Mouse (Mus musculus) midbrain, embryonic 11.5 days (tissue): ENCODE results near the gene Limd1. TPM values are rescaled to one million over a fixed set of nuclear protein-coding genes. Genes with fewer than 3 reads are reported as not detected.

Experiments
- ATAC-seq: fragments of 200-750 bp; cut with Nextera tagmentation; 2 replicates; pipeline ENCODE4 v1.8.0; 2017; ENCODE audit warnings: moderate TSS enrichment, moderate library complexity; ENCODE audit not compliant: low FRiP score
- DNase-seq: peaks from one replicate; pipeline ENCODE4 v3.0.0; 2015; ENCODE audit warnings: low spot score; ENCODE audit errors: missing footprints
- H3K27ac ChIP-seq: fragments of 300-500 bp; sonication (generic); 2 replicates; pipeline ENCODE4 v1.5.1; 2014; ENCODE audit warnings: low read depth, low read length
- H3K27me3 ChIP-seq: fragments of 300-500 bp; sonication (generic); 2 replicates; pipeline ENCODE4 v1.6.1; 2014; ENCODE audit warnings: mild to moderate bottlenecking, low read length, moderate library complexity, mixed read lengths; ENCODE audit not compliant: control insufficient read depth, insufficient read depth
- H3K36me3 ChIP-seq: fragments of 300-500 bp; sonication (generic); 2 replicates; pipeline ENCODE4 v1.6.1; 2014; ENCODE audit warnings: mild to moderate bottlenecking, low read length, moderate library complexity, mixed read lengths; ENCODE audit not compliant: control insufficient read depth, insufficient read depth
- H3K4me1 ChIP-seq: fragments of 300-500 bp; sonication (generic); 2 replicates; pipeline ENCODE4 v1.6.1; 2014; ENCODE audit warnings: low read length; ENCODE audit not compliant: control insufficient read depth, insufficient read depth
- H3K4me2 ChIP-seq: fragments of 300-500 bp; sonication (generic); 2 replicates; pipeline ENCODE4 v1.6.1; 2014; ENCODE audit warnings: mild to moderate bottlenecking, moderate library complexity
- H3K4me3 ChIP-seq: fragments of 300-500 bp; sonication (generic); 2 replicates; pipeline ENCODE4 v1.5.1; 2014; ENCODE audit warnings: low read depth, low read length
- H3K9ac ChIP-seq: fragments of 300-500 bp; sonication (generic); 2 replicates; pipeline ENCODE4 v1.6.1; 2014; ENCODE audit warnings: low read length
- H3K9me3 ChIP-seq: fragments of 300-500 bp; sonication (generic); 2 replicates; pipeline ENCODE4 v1.6.1; 2016; ENCODE audit warnings: low read length; ENCODE audit not compliant: control insufficient read depth
- WGBS: fragments of 180-500 bp; shearing (Covaris S2); extraction: QIAGEN DNeasy Blood & Tissue Kit; methylation state at CpG from one replicate; pipeline ENCODE4 v1.1.7; 2014; 5-methylcytosine and 5-hydroxymethylcytosine counted together
- polyA plus RNA-seq: library from polyadenylated mRNA; unstranded; fragments of >200 nt; fragmentation: Nextera tagmentation; extraction: Ambion mirVana; gene quantifications from 2 replicates; pipeline ENCODE4 v1.2.1, GENCODE M21; 2014

Gene Limd1
- polyA plus RNA-seq, 1 experiment from 2014 or later, result 46.4 TPM

DNA sequence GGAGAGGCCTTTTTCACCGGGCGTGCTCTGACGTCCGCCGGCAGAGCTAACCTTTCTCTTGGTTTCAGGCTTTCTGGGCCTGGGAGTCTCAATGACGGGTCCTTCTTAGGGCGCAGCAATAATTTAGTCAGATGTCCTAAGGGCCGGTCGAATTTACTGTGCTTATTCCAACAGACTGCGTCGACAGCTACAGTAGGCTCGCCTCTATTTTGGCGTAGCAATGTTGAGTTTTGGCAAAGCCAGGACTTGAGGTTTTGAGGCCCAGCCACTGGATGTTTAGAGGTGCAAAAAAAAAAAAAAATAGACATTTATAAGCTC is 51.6 kb downstream of the Limd1 start:
- H3K9ac ChIP-seq, result peak overlapping the region; percentile 94
- no peak for ATAC-seq
- no peaks in the 10 kb centered on the region for H3K36me3 ChIP-seq
- H3K4me1 ChIP-seq, result peaks cover 18% of the 10 kb centered on the region
- peak overlapping the region; percentile 77 for H3K27ac ChIP-seq
- peak overlapping the region; percentile 69 for H3K4me2 ChIP-seq
- under 1% methylated on average over 13 of the region's 13 CpGs for WGBS
- H3K9me3 ChIP-seq, result no peaks in the 10 kb centered on the region
- no peaks in the 10 kb centered on the region for H3K27me3 ChIP-seq
- DNase-seq, result peak; percentile 95
- peak overlapping the region; percentile 93 for H3K4me3 ChIP-seq

DNA sequence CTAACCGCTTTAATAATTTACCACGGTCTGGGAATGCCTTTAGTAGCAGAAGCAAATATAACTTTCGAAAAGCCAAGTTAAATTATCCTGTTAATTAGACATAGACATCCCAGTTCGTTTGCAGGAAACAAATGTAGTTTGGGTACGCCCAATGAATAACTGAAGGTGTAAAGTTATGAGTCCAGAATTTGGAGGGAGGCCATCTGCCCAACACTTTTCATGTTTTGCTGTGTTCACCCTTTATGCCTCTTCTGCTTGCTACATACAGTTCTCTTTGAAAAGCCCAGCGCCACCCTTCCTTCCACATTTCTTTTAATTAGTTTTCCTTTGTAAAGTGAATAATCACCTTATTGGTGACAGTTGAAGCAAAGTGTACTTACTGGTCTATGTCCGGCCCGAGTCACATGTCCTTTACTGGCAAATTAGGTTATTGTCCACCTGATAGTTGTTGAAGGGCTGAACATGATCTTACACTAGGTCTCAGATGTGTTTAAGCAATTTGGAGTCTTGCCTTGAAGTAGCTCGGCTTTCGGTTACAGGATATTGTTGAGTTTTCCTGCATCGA is 52.1 kb downstream of the Limd1 start:
- Histone ChIP-seq H3K4me1 (peaks cover 18% of the 10 kb centered on the region), H3K4me3 (peak overlapping the region; percentile 93), H3K36me3 (no peaks in the 10 kb centered on the region), H3K9ac (peak overlapping the region; percentile 94), H3K4me2 (peak overlapping the region; percentile 69), H3K27ac (peak overlapping the region; percentile 77; the same call in 1 of the 2 replicates), H3K9me3 (no peaks in the 10 kb centered on the region), H3K27me3 (no peaks in the 10 kb centered on the region)
- ATAC-seq (no peak), DNase-seq (peak; percentile 64)
- WGBS, result 50% methylated on average over 11 of the region's 11 CpGs

DNA sequence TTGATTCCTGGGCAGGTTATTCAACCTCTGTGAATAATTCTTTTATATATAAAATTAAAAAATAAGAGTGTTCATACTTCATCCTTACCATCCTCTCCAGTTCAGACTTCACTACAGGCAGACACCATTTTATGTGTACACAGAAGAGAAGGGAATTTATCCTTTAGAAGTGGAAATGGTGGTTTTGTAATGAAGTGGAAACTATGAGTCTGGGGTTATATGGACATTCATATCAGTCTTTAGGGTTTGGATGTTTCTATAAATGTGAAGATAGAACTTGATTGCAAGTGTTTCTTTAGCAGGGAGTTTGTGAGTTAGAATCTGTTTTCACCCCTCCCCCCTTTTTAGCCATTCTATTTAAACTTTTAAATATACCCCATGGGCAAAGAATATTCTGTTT is 52.7 kb downstream of the Limd1 start:
- Histone ChIP-seq H3K27ac (no peak overlapping the region), H3K36me3 (no peaks in the 10 kb centered on the region), H3K9me3 (no peaks in the 10 kb centered on the region), H3K4me1 (peaks cover 18% of the 10 kb centered on the region), H3K27me3 (no peaks in the 10 kb centered on the region), H3K9ac (no peak overlapping the region), H3K4me3 (no peak overlapping the region), H3K4me2 (no peak overlapping the region; the same call in 1 of the 2 replicates)
- ATAC-seq, result no peak
- DNase-seq, result peak; percentile 61

DNA sequence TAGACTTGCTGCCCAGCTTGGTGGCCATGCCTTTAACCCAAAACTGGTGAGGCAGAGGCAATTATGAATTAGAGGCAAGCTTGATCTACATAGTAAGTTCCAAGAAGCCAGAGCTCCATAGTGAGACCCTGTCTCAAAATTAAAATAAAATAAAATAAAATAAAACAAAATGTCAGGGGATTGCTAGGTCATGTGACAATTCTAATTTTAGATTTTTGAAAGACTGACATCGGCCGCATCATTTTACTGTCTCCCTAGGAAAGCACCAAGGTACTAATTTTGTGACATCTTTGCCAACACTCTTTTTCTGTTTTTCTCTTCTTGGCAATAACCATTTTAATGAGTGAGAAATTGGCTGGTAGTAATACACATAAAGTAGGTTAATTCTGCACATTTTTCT is 58.1 kb downstream of the Limd1 start:
- ATAC-seq (no peak), DNase-seq (no peak)
- Histone ChIP-seq H3K9me3 (no peaks in the 10 kb centered on the region), H3K9ac (no peak overlapping the region), H3K4me1 (peaks cover 3% of the 10 kb centered on the region; the same call in 1 of the 2 replicates), H3K27me3 (no peaks in the 10 kb centered on the region), H3K27ac (no peak overlapping the region), H3K36me3 (no peaks in the 10 kb centered on the region), H3K4me3 (no peak overlapping the region), H3K4me2 (no peak overlapping the region)
- 96% methylated on average over 2 of the region's 2 CpGs for WGBS

DNA sequence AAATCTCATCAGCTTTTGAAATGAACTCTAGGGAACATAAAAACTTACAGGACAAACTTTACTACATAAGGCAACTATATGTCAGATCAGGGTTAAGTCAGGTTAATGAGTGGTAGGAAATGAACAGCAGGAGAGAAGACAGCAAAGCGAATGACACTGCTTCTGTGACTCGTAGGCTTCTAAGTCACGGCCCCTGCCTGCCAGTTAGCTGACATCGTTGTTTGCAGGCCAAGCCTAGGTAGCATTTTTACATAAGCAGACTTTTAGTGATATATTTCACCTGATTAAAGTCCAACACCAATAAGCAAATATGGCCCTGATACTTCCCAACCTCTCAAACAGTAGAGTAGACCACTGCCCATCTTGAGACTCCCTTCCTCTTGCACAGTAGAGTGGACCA is 59.7 kb downstream of the Limd1 start:
- Histone ChIP-seq H3K27me3 (no peaks in the 10 kb centered on the region), H3K27ac (no peak overlapping the region), H3K36me3 (no peaks in the 10 kb centered on the region), H3K9ac (no peak overlapping the region), H3K9me3 (no peaks in the 10 kb centered on the region), H3K4me1 (no peaks in the 10 kb centered on the region), H3K4me3 (no peak overlapping the region), H3K4me2 (no peak overlapping the region)
- no peak for ATAC-seq
- 87% methylated on average over 4 of the region's 4 CpGs for WGBS
- no peak for DNase-seq

DNA sequence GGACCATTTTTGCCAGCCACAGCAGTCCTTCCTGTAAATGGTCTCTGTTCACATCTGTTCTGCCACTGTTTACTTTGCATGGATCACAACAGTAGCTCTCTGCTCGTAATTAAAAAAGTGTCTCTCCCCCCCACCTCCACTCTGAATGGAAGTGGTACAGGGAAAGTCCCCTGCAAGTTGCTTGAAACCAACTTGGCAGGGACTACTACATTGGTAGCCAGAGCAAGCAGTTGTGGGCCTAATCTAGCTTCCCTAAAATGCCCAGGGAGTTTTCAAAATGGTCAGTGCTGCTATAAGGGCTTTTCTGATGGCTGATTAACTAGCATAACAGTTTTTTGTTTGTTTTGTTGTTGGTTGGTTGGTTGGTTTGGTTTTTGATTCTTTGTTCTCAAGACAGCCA is 60.6 kb downstream of the Limd1 start:
- no peak overlapping the region for H3K4me2 ChIP-seq
- no peak overlapping the region for H3K27ac ChIP-seq
- H3K9ac ChIP-seq, result no peak overlapping the region
- WGBS, result 58% methylated on average over 1 of the region's 1 CpGs
- no peaks in the 10 kb centered on the region for H3K36me3 ChIP-seq
- H3K4me1 ChIP-seq, result no peaks in the 10 kb centered on the region
- ATAC-seq, result no peak
- H3K27me3 ChIP-seq, result no peaks in the 10 kb centered on the region
- H3K4me3 ChIP-seq, result no peak overlapping the region
- no peaks in the 10 kb centered on the region for H3K9me3 ChIP-seq
- DNase-seq, result no peak

DNA sequence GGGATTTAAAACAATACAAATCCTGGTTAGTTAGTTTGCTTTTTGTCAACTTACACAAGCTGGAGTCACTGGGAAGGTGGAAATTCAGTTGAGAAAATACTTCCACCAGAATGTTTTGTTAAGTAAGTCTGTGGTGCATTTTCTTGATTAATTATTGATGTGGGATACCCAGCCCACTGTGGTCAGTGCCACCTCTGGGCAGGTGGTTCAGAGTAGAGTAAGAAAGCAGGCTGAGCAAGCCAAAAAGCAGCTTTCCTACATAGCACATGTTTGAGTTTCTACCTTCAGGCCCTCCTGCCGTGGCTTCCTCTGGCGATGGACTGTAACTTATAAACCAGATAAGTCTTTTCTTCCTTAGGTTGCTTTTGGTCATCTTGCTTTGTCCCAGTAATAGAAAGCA is 61.3 kb downstream of the Limd1 start:
- H3K4me3 ChIP-seq, result no peak overlapping the region
- no peaks in the 10 kb centered on the region for H3K36me3 ChIP-seq
- no peak for ATAC-seq
- no peak for DNase-seq
- no peaks in the 10 kb centered on the region for H3K9me3 ChIP-seq
- H3K27me3 ChIP-seq, result no peaks in the 10 kb centered on the region
- H3K9ac ChIP-seq, result no peak overlapping the region
- no peak overlapping the region for H3K4me2 ChIP-seq
- 81% methylated on average over 2 of the region's 2 CpGs for WGBS
- no peaks in the 10 kb centered on the region for H3K4me1 ChIP-seq
- H3K27ac ChIP-seq, result no peak overlapping the region

DNA sequence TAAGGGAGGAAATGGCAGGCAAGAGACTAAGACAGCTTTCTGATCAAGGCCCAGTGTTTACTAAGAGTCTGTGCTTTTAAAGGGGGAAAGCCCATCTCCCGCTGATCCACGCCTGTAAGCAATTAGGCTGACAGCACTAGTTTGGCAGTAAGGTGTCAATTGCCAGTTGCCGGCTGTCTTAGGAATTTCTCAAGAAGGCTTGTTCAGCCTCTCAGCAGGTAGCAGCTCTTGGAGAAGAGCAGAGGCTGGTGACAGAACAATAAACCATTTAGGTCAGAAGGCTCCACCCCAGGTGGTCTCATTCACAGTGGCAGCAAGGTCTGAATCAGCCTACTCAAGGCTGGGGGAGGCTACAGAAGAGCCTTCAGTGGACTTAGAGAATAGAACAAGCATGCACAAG is 76.1 kb downstream of the Limd1 start:
- no peak for DNase-seq
- Histone ChIP-seq H3K36me3 (no peaks in the 10 kb centered on the region), H3K27me3 (no peaks in the 10 kb centered on the region), H3K9me3 (no peaks in the 10 kb centered on the region), H3K4me1 (no peaks in the 10 kb centered on the region), H3K27ac (no peak overlapping the region), H3K4me2 (no peak overlapping the region), H3K9ac (no peak overlapping the region), H3K4me3 (no peak overlapping the region)
- WGBS, result 16% methylated on average over 3 of the region's 3 CpGs
- ATAC-seq, result no peak
